Mouse (Mus musculus): ENCODE measurements around the gene Lrmda. TPM values are rescaled to one million over a fixed set of nuclear protein-coding genes. Genes with fewer than 3 reads are reported as not detected.

Gene Lrmda
- total RNA-seq, 2 experiments from 2014 or later = 0.66 to 0.97 TPM

GRCm38 (mm10) chr14:21990321-21991021 lies 29.0 kb upstream of the Lrmda start:
- intact Hi-C loops (cut with DNase I) = no loop called here
- DNase-seq (ENCODE audit: low spot score in 2 of 2) = no peak

DNA sequence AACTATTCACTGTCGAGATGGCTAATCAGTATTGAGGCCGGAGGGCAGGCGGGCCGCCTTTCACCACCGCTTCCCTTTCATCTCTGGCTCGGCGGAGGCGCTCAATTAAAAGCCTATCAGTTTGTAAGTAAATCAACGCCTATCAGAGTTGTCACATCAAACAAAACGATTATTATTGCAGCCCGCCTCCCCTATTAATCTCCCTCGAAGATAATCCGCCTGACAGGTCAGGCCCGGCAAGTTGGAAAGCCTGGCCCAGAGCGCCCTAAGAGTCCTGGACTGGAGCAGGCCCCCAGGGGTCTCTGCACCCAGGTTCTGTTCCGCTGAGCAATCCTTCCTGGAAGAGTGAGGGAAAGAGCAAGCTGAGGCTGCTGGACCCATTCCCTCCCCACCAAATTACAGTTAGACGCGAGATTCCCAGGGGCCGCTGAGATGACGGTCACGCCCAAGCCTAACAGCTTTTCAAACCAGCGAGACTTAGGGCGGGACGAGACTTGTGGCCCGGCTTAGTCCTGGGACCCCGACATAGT lies 28.2 kb upstream of the Lrmda start:
- intact Hi-C loops (cut with DNase I) = no loop called here
- DNase-seq (ENCODE audit: low spot score in 2 of 2) = no peak

DNA sequence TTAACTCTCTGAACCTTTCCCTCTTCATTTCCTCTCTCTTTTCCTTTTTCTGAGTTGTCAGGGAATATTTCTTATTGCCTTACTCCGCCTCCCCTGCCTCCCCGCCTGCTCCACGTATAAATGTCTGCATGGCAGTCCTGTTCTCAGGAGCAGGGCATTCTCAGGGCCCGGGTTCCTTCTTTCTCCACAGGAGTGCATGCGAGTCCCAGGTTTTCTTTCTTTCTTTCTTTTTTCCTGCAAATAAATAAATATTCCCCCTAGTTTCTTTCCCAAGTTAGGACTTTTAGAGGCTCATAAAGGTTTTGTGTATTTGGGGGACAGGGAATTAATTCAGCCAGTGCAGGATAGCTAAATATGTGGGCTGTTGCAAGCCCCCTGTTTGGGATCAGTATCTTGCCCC lies 27.7 kb upstream of the Lrmda start:
- intact Hi-C loops (cut with DNase I) = no loop called here
- DNase-seq (ENCODE audit: low spot score in 2 of 2) = no peak

DNA sequence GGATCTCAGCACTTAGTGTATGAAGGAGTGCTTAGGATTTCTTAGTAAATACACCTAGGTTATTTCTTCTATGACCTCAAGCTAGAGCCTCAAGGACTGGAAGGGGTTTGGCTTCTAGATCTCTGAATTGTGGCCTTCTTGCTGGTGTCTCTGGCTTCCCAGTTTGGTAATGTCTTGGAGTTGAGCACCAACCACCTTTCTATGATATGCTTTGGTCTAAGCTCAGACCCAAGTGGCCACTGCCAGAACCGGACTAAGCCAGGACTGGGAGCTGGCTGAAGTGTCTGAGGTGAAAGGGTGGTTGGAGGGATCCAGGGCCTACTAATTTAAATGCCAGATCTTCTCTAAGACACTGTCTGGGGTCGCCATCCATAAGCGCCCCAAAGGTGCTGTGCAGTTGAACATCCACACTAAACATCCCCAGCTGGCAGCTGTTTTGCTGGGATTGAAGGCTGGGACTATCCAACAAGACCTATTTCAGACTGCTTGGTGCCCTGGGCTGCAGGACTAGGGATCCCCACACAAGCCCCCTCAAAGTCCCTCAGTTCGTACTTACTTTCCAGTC lies 27.1 kb upstream of the Lrmda start:
- intact Hi-C loops (cut with DNase I) = no loop called here

GRCm38 (mm10) chr14:21993251-21994060 lies 26.1 kb upstream of the Lrmda start:
- DNase-seq (ENCODE audit: low spot score in 2 of 2) = no peak
- intact Hi-C loops (cut with DNase I) = no loop called here

More for the DNA sequence above, 27.1 kb upstream of the Lrmda start:
- DNase-seq (ENCODE audit: low spot score in 2 of 2) = no peak

DNA sequence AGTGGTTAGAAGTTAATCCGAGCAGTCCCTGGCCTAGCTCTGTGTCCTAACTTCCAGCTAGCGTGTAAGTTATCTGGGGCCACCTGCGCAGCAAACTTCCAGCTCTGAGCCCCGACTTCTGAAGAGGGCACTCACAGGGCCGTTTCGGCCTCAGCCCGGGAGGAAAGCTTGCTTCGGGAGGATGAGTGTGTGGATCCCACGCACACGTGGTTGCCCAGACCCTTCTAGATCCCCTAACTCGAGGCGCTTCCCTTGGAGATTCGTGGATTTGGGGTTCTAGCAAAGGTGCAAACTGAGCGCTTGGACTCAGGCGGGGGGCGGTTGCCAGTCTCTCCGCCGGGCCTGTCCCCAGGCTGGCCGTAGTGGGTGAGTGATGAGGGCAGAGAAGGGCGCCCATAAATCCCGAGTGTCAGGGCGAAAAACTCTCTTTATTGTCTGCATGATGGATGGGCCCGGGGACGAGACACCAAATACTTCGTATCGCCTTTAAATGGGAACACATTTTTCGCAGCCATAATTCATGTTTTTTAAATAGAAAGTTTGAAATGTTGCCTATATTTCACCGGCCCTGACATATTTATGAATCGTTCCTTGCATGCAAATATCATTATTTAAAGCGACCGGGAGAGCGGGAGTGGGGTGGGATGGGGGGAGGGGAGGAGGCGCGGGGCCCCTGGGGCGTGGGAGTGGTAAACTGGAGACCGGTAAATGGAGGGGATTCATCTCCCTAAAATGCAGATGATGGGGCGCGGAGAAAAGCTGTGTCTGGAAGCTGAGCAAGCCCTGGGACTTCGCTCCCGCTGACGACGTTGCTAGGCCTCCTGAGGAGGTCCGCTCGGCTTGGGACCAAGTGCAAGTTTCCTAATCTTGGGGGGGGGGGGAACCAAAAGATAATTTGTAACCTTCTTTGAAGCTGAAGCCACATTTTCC lies 25.2 kb upstream of the Lrmda start:
- intact Hi-C loops (cut with DNase I) = no loop called here
- DNase-seq (ENCODE audit: low spot score in 2 of 2) = no peak

GRCm38 (mm10) chr14:21995031-21995754 lies 24.3 kb upstream of the Lrmda start:
- no peak for DNase-seq (ENCODE audit: low spot score in 2 of 2)
- intact Hi-C loops (cut with DNase I) = no loop called here

DNA sequence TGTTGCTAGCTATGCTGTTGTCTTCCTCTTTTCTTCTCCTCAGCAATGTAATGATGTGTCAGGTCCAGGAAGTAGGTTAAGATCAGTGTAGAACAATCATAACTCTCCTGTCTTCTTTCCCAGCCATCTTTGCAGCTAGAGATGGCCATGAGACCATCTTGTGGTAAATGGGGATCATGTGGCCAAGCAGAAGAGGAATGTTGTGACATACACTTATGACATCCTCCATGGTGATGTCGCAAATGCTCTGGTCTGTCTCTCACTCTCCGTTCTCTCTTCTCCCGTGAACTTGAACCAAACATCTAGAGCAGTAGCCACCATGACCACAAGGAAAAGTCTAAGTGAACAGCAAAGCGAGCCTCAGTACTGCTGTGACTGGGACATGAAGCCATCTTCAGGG lies 19.9 kb upstream of the Lrmda start:
- no peak for DNase-seq (ENCODE audit: low spot score in 2 of 2)
- intact Hi-C loops (cut with DNase I) = no loop called here

- no peak for DNase-seq (ENCODE audit: low spot score in 2 of 2)
- intact Hi-C loops (cut with DNase I) = no loop called here
Measured at GRCm38 (mm10) chr14:22003231-22003630, 16.3 kb upstream of the Lrmda start.

- DNase-seq (ENCODE audit: low spot score in 2 of 2) = no peak
- intact Hi-C loops (cut with DNase I) = no loop called here
Measured at GRCm38 (mm10) chr14:22003631-22004030, 15.9 kb upstream of the Lrmda start.

DNA sequence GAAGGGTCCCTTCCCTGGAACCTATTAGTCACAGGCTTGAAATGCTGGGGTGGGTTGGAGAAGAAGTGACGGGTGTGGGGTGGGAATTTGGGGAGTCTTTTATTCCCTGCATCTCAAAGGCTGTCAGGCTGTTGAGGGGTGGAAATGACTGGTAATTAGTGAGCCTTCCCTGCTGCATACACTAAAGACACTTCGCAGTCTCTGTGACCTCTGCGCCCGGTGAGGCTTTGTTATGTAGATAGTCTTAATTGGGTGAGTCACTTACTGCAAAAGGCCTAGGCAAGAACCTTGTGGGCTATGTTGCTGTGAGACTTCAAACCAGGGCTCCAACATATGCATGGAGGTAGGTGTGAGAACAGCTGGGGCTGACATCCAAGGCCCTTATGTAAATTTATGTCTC lies 14.6 kb upstream of the Lrmda start:
- intact Hi-C loops (cut with DNase I) = no loop called here
- DNase-seq (ENCODE audit: low spot score in 2 of 2) = no peak

GRCm38 (mm10) chr14:22007006-22007405 lies 12.5 kb upstream of the Lrmda start:
- intact Hi-C loops (cut with DNase I) = no loop called here
- no peak for DNase-seq (ENCODE audit: low spot score in 2 of 2)

- no peak for DNase-seq (ENCODE audit: low spot score in 2 of 2)
- intact Hi-C loops (cut with DNase I) = no loop called here
Measured at GRCm38 (mm10) chr14:22014315-22014714, 5.2 kb upstream of the Lrmda start.

GRCm38 (mm10) chr14:22014781-22015180 lies 4.7 kb upstream of the Lrmda start:
- intact Hi-C loops (cut with DNase I) = no loop called here
- DNase-seq (ENCODE audit: low spot score in 2 of 2) = no peak

DNA sequence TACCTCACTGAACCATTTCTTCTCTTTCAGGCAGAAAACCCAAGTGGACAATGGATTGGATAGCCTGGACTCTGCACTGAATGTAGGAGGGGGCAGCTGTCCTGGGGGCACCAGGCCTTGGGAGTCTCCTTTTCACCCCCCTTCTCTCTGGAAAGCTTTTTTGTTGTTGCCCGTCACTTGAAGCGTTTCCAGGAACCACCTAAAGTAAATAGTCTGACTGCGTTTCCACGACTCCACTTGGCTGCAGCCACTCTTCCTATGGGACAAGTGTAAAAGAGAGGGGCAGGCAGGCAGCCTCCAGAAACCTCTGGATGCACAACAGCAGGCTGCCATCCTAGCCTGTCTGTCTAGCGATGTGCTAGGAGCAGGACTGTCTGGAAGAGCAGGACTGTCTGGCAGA lies 2.5 kb upstream of the Lrmda start:
- DNase-seq (ENCODE audit: low spot score in 2 of 2) = no peak
- intact Hi-C loops (cut with DNase I) = no loop called here

DNA sequence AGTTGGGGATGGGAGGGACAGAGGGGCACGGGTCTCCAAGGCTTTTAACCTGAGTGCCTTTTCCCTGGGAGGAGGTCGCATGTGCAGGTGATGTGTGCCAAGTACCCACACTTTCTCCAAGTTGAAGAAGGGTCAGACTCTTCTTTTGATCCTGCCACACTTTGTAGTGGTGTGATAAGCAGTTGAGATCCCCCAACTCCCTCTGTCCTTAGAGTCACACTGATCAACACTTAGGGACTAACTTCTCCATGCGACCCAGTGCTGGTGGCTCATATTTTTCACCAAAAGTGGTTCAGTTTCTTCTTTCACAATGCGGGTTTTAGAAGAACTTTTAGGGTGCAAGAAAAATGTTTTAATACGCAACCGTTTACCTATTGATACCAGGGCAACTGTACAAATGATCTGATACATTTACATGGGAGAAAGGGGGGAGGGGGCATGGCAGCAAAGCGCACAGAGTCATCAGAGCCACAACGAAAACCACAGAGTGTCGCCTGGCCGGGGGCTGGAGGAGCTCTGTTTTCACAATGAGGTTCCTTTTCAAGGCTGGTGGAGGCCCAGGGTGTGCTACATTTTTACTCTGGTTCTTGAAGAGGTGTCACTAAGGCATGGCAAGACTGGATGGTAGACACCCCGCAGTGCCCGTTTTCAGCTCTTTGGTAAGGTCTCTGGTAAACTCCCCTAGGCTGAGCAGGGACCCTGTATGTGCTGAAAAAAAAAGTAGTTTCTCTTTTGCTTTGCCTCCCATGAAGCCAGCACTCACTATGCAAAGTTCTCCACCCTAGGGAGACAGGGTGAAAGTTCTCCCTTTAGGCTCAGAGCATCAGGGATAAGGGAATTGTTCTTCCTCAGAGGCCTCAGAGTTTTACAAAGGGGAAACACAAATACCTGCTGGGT lies 685 bp downstream of the Lrmda start:
- intact Hi-C loops (cut with DNase I) = loop anchor here (1.0 kb wide), 1 partner anchor 16 kb away; no protein-coding TSS in a partner anchor
- no peak for DNase-seq (ENCODE audit: low spot score in 2 of 2)

GRCm38 (mm10) chr14:22020885-22021284 lies 1.4 kb downstream of the Lrmda start:
- intact Hi-C loops (cut with DNase I) = loop anchor here (1.0 kb wide), 1 partner anchor 15 kb away; no protein-coding TSS in a partner anchor
- peak; percentile 10 to 34 for DNase-seq (ENCODE audit: low spot score in 2 of 2)

DNA sequence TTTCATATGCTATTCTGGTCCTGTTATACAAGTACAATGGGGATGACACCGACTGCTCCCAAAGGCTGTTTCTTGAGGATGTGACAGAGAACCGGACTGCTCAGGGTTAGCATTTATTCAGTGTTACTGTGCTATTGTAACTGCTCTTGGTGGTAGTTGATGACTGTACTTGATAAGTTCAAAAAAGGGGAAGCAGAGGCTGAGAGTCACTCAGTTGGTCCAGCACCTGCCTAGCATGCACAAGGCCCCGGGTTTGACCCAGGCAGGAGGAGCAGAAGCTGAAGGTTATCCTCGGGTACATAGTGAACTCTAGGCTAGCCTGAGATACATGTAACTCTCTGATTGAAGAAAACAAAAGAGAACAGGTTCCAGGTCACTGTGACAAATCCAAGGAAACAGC lies 4.0 kb downstream of the Lrmda start:
- intact Hi-C loops (cut with DNase I) = no loop called here
- no peak for DNase-seq (ENCODE audit: low spot score in 2 of 2)
